Mouse (Mus musculus): Measurements from ENCODE around the gene Kpna1. TPM values are rescaled to one million over a fixed set of nuclear protein-coding genes. Genes with fewer than 3 reads are reported as not detected.
"Not testable (repeated sequence)": the region's sequence is repeated elsewhere in the genome, so short reads cannot be mapped to it uniquely, and the experiment has no call there.

Kpna1 gene
- polyA plus RNA-seq, 1 experiment = 28.2 TPM

DNA sequence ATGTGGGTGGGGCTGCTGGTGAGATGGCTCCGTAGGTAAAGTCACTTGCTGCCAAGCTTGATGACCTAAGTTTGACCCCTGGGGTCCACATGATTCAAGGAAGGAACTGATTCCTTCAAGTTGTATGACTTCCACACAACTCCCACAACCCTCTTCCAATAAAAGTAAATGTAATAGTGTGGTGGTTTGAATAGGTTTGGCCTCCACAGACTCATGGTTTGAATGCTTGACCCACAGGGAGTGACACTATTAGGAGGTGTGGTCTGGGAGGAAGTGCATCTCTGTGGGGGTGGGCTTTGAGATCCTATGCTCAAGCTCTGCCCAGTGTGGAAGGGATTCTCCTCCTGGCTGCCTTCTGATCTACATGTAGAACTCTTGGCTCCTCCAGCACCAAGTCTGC, 4.5 kb upstream of the Kpna1 start:
- no peaks in the 10 kb centered on the region for H3K4me1 ChIP-seq (ENCODE audit: control insufficient read depth, insufficient read depth, insufficient read length, low read length)
- H3K27ac ChIP-seq (replicated peaks; ENCODE audit: low read depth, low read length) = no peak overlapping the region
- no peak overlapping the region for H3K4me3 ChIP-seq (ENCODE audit: insufficient read depth, low read depth, low read length)

DNA sequence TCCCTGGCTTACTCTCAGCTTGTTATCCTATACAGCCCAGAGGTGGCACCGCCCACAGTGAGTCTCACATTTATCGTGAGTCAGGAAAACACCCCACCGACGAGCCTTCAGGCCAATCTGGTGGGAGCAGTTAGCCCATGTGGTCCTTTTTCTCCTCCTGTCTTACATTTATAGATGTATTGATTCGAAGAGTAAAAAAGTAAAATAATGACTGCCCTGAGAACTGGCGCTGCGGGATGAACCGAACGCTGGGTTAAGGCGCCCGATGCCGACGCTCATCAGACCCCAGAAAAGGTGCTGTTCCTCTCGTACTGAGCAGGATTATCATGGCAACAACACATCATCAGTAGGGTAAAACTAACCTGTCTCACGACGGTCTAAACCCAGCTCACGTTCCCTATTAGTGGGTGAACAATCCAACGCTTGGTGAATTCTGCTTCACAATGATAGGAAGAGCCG, 2.8 kb downstream of the Kpna1 start:
- Histone ChIP-seq H3K27ac (replicated peaks; ENCODE audit: low read depth, low read length) (no peak overlapping the region), H3K4me3 (ENCODE audit: insufficient read depth, low read depth, low read length) (no peak overlapping the region), H3K4me1 (ENCODE audit: control insufficient read depth, insufficient read depth, insufficient read length, low read length) (no peaks in the 10 kb centered on the region)

DNA sequence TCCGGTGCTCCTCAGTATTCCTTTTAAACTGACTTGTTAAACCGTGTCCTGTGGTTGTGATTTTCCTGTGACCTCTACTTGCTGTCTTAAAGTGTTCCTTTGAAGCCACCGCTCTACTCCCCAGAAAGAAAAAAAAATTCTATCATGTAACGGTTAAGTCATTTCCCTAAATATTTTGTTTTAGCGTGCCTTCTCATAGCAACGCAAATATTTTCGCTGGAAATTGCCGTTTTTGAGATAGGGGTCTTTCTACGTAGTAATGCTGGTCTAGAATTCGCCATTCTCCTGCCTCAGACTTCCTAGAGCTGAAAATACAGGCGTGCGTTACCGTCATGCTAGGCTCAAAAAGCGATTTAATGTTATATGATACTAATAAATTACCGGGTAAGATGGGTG, 4.0 kb downstream of the Kpna1 start:
- H3K4me1 ChIP-seq (ENCODE audit: control insufficient read depth, insufficient read depth, insufficient read length, low read length) = no peaks in the 10 kb centered on the region
- H3K27ac ChIP-seq (replicated peaks; ENCODE audit: low read depth, low read length) = no peak overlapping the region
- H3K4me3 ChIP-seq (ENCODE audit: insufficient read depth, low read depth, low read length) = peak overlapping the region; percentile 78

DNA sequence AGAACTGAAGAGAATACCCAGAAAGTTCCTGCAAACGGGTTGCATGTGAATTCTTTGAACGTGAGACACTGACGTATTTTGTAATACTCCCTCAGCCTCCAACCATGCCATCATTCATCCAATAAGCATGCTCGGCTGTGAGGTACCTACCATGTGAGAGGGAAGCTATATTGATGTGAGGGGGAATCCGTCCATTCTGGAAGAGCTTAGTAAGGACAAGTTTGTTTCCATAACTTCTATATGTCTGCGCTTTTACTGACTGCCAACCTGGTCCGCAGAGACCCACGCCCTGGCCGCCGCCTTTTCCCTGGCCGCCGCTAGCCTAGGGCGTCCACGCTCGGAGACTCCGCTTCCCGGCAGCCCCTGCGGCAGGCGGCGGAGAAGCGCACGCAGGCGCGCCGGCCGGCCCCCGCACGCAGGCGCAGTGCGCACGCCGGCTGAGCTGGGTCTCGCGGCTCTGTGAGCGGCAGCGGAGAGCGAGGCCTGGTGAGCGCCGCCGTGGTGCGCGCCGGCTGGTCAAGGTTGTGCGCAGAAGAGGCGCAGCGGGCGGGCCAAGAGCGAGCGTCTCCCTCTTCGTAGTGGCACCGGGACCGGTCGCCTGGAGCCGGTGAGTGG, 4.5 kb downstream of the Kpna1 start:
- Histone ChIP-seq H3K27ac (replicated peaks; ENCODE audit: low read depth, low read length) (peak overlapping the region; percentile 78), H3K4me3 (ENCODE audit: insufficient read depth, low read depth, low read length) (peak overlapping the region; percentile 78), H3K4me1 (ENCODE audit: control insufficient read depth, insufficient read depth, insufficient read length, low read length) (no peaks in the 10 kb centered on the region)

DNA sequence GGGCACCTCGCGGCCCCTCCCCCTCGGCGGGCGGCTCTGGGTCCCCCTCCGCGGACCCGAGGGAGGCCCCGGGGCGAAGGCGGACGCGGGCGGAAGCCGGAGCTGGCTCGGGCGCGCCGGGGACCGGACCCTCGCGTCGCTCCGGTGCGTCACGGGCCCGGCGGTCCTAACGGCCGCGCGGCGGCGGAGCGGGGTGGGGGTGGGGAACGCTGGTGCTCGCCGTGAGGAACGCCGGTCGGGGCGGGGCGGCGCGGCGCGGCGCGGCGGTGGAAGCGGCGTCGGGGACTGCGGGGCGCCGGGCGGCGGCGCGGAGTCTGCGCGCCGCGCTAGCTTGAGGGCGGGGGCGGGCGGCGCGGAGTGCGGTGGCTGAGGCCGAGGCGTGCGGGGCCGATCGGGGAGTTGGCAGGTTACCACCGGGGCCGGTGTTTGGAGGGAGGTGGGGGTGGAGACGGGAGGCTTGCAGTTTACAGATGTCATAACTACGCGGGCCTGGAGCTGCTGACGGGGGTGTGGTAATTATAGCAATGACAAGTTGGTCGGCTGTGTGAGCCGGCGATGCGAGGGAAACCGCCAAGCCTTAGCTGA, 5.1 kb downstream of the Kpna1 start:
- H3K4me1 ChIP-seq (ENCODE audit: control insufficient read depth, insufficient read depth, insufficient read length, low read length) = no peaks in the 10 kb centered on the region
- peak overlapping the region; percentile 78 for H3K27ac ChIP-seq (replicated peaks; ENCODE audit: low read depth, low read length)

DNA sequence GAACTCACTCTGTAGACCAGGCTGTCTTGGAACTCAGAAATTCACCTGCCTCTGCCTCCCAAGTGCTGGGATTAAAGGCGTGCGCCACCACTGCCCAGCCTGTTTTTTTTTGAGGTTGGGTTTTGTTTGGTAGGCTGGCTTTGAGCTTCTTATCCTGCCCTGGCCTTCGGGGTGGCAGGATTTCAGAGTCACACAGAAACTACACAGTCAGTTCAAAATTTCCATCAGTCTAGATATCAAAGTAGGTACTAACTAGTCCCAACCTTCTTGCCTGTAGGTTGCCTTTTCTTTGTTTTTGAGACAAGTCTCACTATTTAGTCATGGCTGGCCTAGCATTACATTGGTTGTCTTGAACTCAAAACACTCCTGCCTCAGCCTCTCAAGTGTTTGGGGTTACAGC, 5.9 kb downstream of the Kpna1 start:
- H3K27ac ChIP-seq (replicated peaks; ENCODE audit: low read depth, low read length) = no peak overlapping the region

More for the DNA sequence above, 5.1 kb downstream of the Kpna1 start:
- H3K4me3 ChIP-seq (ENCODE audit: insufficient read depth, low read depth, low read length) = peak overlapping the region; percentile 78

DNA sequence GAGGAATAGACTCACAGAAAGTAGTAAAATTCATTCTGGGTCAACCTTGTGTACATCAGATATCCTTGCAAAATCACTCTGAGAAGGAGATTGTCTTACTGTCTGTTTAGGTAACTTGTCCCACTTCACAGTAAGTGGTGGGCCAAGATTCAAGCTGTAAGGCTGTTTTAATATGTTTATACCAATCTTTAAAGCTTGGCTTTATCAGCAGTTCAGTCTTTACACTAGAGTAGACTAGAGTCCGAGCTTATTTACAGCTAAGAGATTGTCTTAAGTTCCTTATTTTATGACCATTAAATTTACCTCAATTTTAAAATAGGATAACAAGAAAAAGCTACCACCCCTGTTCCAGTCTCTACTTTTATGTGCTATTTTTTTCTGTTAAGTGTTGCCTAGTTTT, 9.4 kb downstream of the Kpna1 start:
- Histone ChIP-seq H3K4me3 (ENCODE audit: insufficient read depth, low read depth, low read length) (no peak overlapping the region), H3K27ac (replicated peaks; ENCODE audit: low read depth, low read length) (no peak overlapping the region), H3K4me1 (ENCODE audit: control insufficient read depth, insufficient read depth, insufficient read length, low read length) (no peaks in the 10 kb centered on the region)

More for the DNA sequence above, 5.9 kb downstream of the Kpna1 start:
- Histone ChIP-seq H3K4me1 (ENCODE audit: control insufficient read depth, insufficient read depth, insufficient read length, low read length) (no peaks in the 10 kb centered on the region), H3K4me3 (ENCODE audit: insufficient read depth, low read depth, low read length) (peak overlapping the region; percentile 78)

DNA sequence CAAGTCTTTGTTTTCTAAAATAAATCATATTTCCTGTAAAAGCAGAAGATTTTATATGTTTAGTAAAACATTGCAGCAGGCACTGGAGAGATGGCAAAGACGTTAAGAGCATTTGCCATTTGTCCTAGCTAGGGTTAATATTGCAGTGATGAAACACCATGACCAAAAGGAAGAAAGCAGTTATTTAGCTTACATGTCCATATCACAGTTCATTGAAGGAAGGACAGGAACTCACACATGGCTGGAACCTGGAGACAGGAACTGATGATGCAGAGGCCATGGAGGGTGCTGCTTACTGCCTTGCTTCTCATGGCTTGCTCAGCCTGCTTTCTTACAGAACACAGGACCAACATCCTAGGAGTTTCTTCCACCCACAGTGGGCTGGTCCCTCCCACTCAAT, 13.8 kb downstream of the Kpna1 start:
- Histone ChIP-seq H3K27ac (replicated peaks; ENCODE audit: low read depth, low read length) (no peak overlapping the region), H3K4me3 (ENCODE audit: insufficient read depth, low read depth, low read length) (no peak overlapping the region), H3K4me1 (ENCODE audit: control insufficient read depth, insufficient read depth, insufficient read length, low read length) (no peaks in the 10 kb centered on the region; the same call in 1 of the 2 replicates)

DNA sequence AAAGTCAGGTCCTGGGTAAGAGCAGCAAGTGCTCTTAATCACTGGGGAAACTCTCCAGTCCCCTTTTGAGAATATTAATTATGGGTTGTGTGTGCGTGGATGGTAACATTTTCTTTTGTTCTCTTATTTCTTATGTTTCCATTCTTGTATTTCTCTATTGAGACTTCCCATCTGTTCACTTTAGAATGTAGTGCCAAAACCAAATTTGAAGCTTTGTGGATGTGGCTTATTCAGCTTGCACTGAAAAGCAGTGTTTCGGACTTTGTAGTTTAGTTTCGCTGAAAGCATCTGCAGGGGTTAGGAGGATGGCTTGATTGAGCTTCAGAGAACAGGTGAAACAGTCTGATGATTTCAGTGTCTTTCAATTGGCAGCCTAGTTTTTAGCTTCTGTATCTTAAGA, 14.8 kb downstream of the Kpna1 start:
- Histone ChIP-seq H3K4me1 (ENCODE audit: control insufficient read depth, insufficient read depth, insufficient read length, low read length) (no peaks in the 10 kb centered on the region; the same call in 1 of the 2 replicates), H3K4me3 (ENCODE audit: insufficient read depth, low read depth, low read length) (no peak overlapping the region), H3K27ac (replicated peaks; ENCODE audit: low read depth, low read length) (no peak overlapping the region)

DNA sequence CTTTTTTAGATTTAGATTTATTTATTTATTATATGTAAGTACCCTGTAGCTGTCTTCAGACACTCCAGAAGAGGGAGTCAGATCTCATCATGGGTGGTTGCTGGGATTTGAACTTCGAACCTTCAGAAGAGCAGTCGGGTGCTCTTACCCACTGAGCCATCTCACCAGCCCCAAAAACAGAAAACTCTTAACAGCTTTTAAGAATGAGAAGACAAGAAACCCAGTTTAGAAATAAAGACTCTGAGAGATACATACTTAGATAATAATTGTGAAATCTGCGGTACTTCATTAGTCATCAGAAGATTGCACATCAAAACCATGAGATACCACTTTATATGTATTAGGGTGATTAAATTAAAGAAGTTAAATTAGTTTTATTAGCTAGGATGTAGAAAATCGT, 20.3 kb downstream of the Kpna1 start:
- H3K27ac ChIP-seq (replicated peaks; ENCODE audit: low read depth, low read length); H3K4me1 ChIP-seq (ENCODE audit: control insufficient read depth, insufficient read depth, insufficient read length, low read length); H3K4me3 ChIP-seq (ENCODE audit: insufficient read depth, low read depth, low read length): not testable (repeated sequence)

DNA sequence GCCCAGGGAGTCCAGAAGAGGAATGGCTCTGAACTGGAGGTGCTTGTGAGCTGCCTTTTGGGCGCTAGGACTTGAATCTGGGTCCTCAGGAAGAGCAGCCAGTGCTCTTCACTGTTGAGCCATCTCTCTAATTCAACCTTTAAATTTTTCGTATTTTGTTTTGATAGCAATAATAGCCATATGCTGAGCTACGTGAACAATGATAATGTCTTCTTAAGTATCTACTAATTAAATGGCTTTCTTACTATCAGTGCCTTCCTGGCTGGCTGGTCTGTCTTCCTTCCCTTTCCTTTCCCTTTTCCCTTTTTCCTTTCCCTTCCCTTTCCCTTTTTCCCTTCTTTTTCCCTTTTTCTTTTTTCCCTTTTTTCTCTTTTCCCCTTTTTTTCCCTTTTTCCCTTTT, 29.8 kb downstream of the Kpna1 start:
- Histone ChIP-seq H3K4me1 (ENCODE audit: control insufficient read depth, insufficient read depth, insufficient read length, low read length) (no peaks in the 10 kb centered on the region), H3K27ac (replicated peaks; ENCODE audit: low read depth, low read length) (no peak overlapping the region), H3K4me3 (ENCODE audit: insufficient read depth, low read depth, low read length) (no peak overlapping the region)

DNA sequence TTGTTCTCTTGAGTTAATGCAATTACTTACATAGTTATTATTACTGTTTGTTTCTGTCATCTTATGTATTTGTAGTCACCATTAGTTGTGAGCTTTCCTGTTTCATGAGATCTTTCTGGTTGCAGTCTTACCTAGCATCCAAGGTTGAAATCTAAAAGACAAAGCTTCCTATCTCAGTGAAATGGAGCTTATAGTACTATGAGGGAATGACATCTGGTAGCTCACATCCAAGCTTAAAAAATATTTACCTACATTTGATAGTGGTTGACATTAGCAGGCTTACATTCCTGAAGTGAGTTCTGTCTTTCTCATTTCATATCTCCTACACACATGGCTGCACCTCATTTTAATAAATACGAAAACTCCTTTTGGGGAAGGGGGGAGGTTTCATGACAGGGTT, 37.8 kb downstream of the Kpna1 start:
- H3K27ac ChIP-seq (replicated peaks; ENCODE audit: low read depth, low read length) = no peak overlapping the region

DNA sequence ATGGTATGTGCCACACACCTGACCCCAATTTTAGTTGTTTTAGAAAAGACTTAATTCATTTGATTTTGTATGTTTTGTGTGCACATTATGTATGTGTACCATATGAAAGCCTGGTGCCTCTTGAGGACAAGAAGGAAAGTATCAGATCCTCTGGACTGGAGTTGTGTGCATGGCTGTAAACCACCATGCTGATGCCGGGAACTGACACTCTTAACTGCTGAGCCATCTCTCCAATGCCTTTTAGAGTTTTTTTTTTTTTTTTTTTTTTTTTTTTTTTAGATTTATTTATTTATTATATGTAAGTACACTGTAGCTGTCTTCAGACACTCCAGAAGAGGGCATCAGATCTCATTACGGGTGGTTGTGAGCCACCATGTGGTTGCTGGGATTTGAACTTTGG, 49.6 kb downstream of the Kpna1 start:
- not testable (repeated sequence) for H3K4me1 ChIP-seq (ENCODE audit: control insufficient read depth, insufficient read depth, insufficient read length, low read length); H3K4me3 ChIP-seq (ENCODE audit: insufficient read depth, low read depth, low read length); H3K27ac ChIP-seq (replicated peaks; ENCODE audit: low read depth, low read length)

More for the DNA sequence above, 37.8 kb downstream of the Kpna1 start:
- Histone ChIP-seq H3K4me3 (ENCODE audit: insufficient read depth, low read depth, low read length) (no peak overlapping the region), H3K4me1 (ENCODE audit: control insufficient read depth, insufficient read depth, insufficient read length, low read length) (no peaks in the 10 kb centered on the region)

DNA sequence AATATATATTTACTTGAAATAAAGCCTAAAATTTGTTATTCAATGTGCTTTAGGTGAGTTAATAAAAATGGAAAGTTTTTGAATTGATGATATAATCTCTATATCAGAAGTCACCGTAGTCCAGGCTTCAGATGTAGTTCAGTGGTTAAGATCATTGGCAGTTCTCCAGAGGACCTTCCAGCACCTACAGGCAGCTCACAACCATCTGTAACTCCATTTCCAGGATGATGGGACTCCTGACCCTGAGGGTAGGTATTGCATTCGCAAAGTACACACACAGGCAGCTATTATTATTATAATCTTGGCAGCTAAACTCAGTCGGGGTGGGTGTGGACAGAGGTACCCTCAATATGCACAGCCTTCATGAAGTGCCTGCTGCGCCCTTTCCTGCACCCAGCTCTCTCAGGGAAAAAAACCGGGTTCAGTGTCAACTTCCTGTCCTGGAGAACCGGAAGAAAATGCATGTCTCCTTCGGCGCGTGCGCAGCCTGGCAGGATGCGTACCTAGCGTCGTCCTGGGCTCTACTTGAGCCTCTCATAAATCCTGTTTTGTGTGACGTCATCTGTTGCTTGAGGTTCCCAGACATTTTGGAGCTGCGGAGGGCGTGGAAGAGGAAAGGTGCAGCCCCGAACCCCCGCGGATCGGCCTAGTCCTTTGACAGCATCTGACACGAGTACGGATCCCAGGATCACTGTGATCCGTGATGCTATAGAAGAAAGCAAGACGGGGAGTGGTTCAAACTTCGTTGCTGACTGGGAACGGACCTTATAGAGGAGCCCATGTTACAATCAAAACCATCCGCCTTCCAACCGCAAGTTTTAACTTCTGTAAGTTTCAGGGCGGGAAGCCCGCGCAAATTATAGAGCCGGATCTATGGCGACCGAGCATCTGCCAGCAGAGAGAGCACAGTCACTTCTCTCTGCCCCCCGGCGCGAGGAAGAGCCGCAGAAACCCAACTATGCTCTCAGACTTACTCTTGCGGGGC, 62.4 kb downstream of the Kpna1 start, which contains the start of gene Wdr5b:
Gene Wdr5b (plus strand): TSS at position 551 of the 985 bp plus-strand sequence.
- Histone ChIP-seq H3K27ac (replicated peaks; ENCODE audit: low read depth, low read length) (peak within 1 kb of the TSS; percentile 48), H3K4me3 (ENCODE audit: insufficient read depth, low read depth, low read length) (peak within 1 kb of the TSS; percentile 85), H3K4me1 (ENCODE audit: control insufficient read depth, insufficient read depth, insufficient read length, low read length) (peaks cover 8% of the 10 kb centered on the region)

DNA sequence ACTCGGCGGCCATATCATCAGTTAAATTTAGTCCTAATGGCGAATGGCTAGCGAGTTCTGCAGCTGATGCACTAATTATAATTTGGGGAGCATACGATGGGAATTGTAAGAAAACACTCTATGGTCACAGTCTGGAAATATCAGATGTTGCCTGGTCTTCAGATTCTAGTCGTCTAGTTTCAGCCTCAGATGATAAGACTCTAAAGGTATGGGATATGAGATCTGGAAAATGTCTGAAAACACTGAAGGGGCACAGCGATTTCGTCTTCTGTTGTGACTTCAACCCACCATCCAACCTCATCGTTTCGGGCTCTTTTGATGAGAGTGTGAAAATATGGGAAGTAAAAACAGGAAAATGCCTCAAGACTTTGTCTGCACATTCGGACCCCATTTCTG, 63.1 kb downstream of the Kpna1 start:
- peak overlapping the region; percentile 85 for H3K4me3 ChIP-seq (ENCODE audit: insufficient read depth, low read depth, low read length)
- H3K27ac ChIP-seq (replicated peaks; ENCODE audit: low read depth, low read length) = peak overlapping the region; percentile 48
- peaks cover 8% of the 10 kb centered on the region for H3K4me1 ChIP-seq (ENCODE audit: control insufficient read depth, insufficient read depth, insufficient read length, low read length)

Data from brown adipose tissue, adult 24 weeks (tissue).